Mouse (Mus musculus) forebrain, embryonic 16.5 days (tissue): ENCODE measurements at regions not wholly inside any gene's neighbourhood (a gene's known extent, or its start where the extent isn't known, plus 50 kb on each side); places are given as distances from the start of the nearest gene placed in this dataset.

ENCODE experiments used
- ATAC-seq: fragments of 200-750 bp; cut with Nextera tagmentation; 2 replicates; pipeline ENCODE4 v1.8.0; 2017; ENCODE audit warnings: mild to moderate bottlenecking, moderate library complexity
- H3K27ac ChIP-seq: fragments of 300-500 bp; sonication (generic); 2 replicates; pipeline ENCODE4 v1.5.1; 2014; ENCODE audit warnings: low read length, control low read depth
- H3K27me3 ChIP-seq: fragments of 300-500 bp; sonication (generic); replicated peaks from 2 replicates; pipeline ENCODE4 v1.6.1; 2014; ENCODE audit warnings: low read length; ENCODE audit not compliant: control insufficient read depth, insufficient read depth
- H3K36me3 ChIP-seq: fragments of 300-500 bp; sonication (generic); 2 replicates; pipeline ENCODE4 v1.6.1; 2014; ENCODE audit not compliant: control insufficient read depth, insufficient read depth
- H3K4me1 ChIP-seq: fragments of 300-500 bp; sonication (generic); replicated peaks from 2 replicates; pipeline ENCODE4 v1.6.1; 2014; ENCODE audit warnings: low read length; ENCODE audit not compliant: control insufficient read depth, insufficient read depth
- H3K4me2 ChIP-seq: fragments of 300-500 bp; sonication (generic); 2 replicates; pipeline ENCODE4 v1.6.1; 2014; ENCODE audit warnings: mild to moderate bottlenecking, low read length, control low read depth
- H3K4me3 ChIP-seq: fragments of 300-500 bp; sonication (generic); replicated peaks from 2 replicates; pipeline ENCODE4 v1.5.1; 2014; ENCODE audit warnings: mild to moderate bottlenecking, low read length, control low read depth
- H3K9ac ChIP-seq: fragments of 300-500 bp; sonication (generic); replicated peaks from 2 replicates; pipeline ENCODE4 v1.6.1; 2014; ENCODE audit warnings: low read depth, low read length, control low read depth
- H3K9me3 ChIP-seq: fragments of 300-500 bp; sonication (generic); 2 replicates; pipeline ENCODE4 v1.6.1; 2016; ENCODE audit warnings: low read length; ENCODE audit not compliant: control insufficient read depth
- WGBS: fragments of 180-500 bp; shearing (Covaris S2); extraction: QIAGEN DNeasy Blood & Tissue Kit; methylation state at CpG from one replicate; pipeline ENCODE4 v1.1.7; 2014; 5-methylcytosine and 5-hydroxymethylcytosine counted together

- H3K36me3 ChIP-seq = no peaks in the 10 kb centered on the region
- 88% methylated on average over 13 of the region's 15 CpGs for WGBS
- H3K9me3 ChIP-seq = no peaks in the 10 kb centered on the region; the same call in 1 of the 2 replicates
- no peaks in the 10 kb centered on the region for H3K4me1 ChIP-seq
- no peak overlapping the region for H3K27ac ChIP-seq
- H3K4me3 ChIP-seq = no peak overlapping the region
- H3K9ac ChIP-seq = no peak overlapping the region
- H3K27me3 ChIP-seq = no peaks in the 10 kb centered on the region
- no peak for ATAC-seq
- no peak overlapping the region for H3K4me2 ChIP-seq
These were observed 88.6 kb downstream of the Inhba start for GRCm38 (mm10) chr13:16100253-16100652.

- ATAC-seq = no peak
- 82% methylated on average over 2 of the region's 2 CpGs for WGBS
These were observed 103.2 kb downstream of the Inhba start for GRCm38 (mm10) chr13:16114837-16115236.

GRCm38 (mm10) chr13:16146686-16147085, 135.0 kb downstream of the Inhba start:
- H3K27ac ChIP-seq = no peak overlapping the region
- no peak overlapping the region for H3K4me2 ChIP-seq
- no peaks in the 10 kb centered on the region for H3K27me3 ChIP-seq
- H3K9ac ChIP-seq = no peak overlapping the region
- H3K36me3 ChIP-seq = no peaks in the 10 kb centered on the region
- no peak overlapping the region for H3K4me3 ChIP-seq
- ATAC-seq = no peak
- no peaks in the 10 kb centered on the region for H3K9me3 ChIP-seq
- no peaks in the 10 kb centered on the region for H3K4me1 ChIP-seq

More at GRCm38 (mm10) chr13:16114837-16115236, 103.2 kb downstream of the Inhba start:
- no peak overlapping the region for H3K27ac ChIP-seq
- no peak overlapping the region for H3K4me2 ChIP-seq
- no peak overlapping the region for H3K9ac ChIP-seq
- no peaks in the 10 kb centered on the region for H3K36me3 ChIP-seq
- H3K27me3 ChIP-seq = no peaks in the 10 kb centered on the region
- H3K4me1 ChIP-seq = no peaks in the 10 kb centered on the region
- H3K9me3 ChIP-seq = no peaks in the 10 kb centered on the region
- no peak overlapping the region for H3K4me3 ChIP-seq

GRCm38 (mm10) chr13:16154926-16155325, 143.3 kb downstream of the Inhba start:
- H3K9ac ChIP-seq = no peak overlapping the region
- H3K9me3 ChIP-seq = no peaks in the 10 kb centered on the region
- H3K27me3 ChIP-seq = no peaks in the 10 kb centered on the region
- no peak overlapping the region for H3K4me3 ChIP-seq
- H3K27ac ChIP-seq = no peak overlapping the region
- H3K36me3 ChIP-seq = no peaks in the 10 kb centered on the region
- 96% methylated on average over 1 of the region's 1 CpGs for WGBS
- H3K4me1 ChIP-seq = no peaks in the 10 kb centered on the region
- ATAC-seq = no peak
- no peak overlapping the region for H3K4me2 ChIP-seq

GRCm38 (mm10) chr13:16165204-16165894, 153.7 kb downstream of the Inhba start:
- Histone ChIP-seq H3K4me3 (no peak overlapping the region), H3K9me3 (no peaks in the 10 kb centered on the region), H3K27ac (no peak overlapping the region), H3K27me3 (no peaks in the 10 kb centered on the region), H3K9ac (no peak overlapping the region), H3K36me3 (no peaks in the 10 kb centered on the region), H3K4me2 (no peak overlapping the region), H3K4me1 (no peaks in the 10 kb centered on the region)
- WGBS = 78% methylated on average over 5 of the region's 5 CpGs
- ATAC-seq = no peak

- peak; percentile 86 for ATAC-seq
- H3K9ac ChIP-seq = no peak overlapping the region
- 38% methylated on average over 1 of the region's 1 CpGs for WGBS
- H3K27ac ChIP-seq = no peak overlapping the region
- H3K27me3 ChIP-seq = no peaks in the 10 kb centered on the region
- no peak overlapping the region for H3K4me3 ChIP-seq
- no peak overlapping the region for H3K4me2 ChIP-seq
- no peaks in the 10 kb centered on the region for H3K36me3 ChIP-seq
- H3K9me3 ChIP-seq = no peaks in the 10 kb centered on the region
- H3K4me1 ChIP-seq = no peaks in the 10 kb centered on the region
These were observed 185.0 kb downstream of the Inhba start for GRCm38 (mm10) chr13:16196692-16197091.

GRCm38 (mm10) chr13:16200046-16200445, 188.4 kb downstream of the Inhba start:
- H3K27me3 ChIP-seq = no peaks in the 10 kb centered on the region
- H3K9me3 ChIP-seq = no peaks in the 10 kb centered on the region
- H3K4me2 ChIP-seq = no peak overlapping the region
- H3K36me3 ChIP-seq = no peaks in the 10 kb centered on the region
- no peak overlapping the region for H3K9ac ChIP-seq
- H3K27ac ChIP-seq = no peak overlapping the region
- H3K4me1 ChIP-seq = no peaks in the 10 kb centered on the region
- no peak overlapping the region for H3K4me3 ChIP-seq
- ATAC-seq = no peak
- WGBS = 93% methylated on average over 1 of the region's 1 CpGs

GRCm38 (mm10) chr13:16203147-16203546, 191.5 kb downstream of the Inhba start:
- H3K9ac ChIP-seq = no peak overlapping the region
- H3K27ac ChIP-seq = no peak overlapping the region
- no peaks in the 10 kb centered on the region for H3K27me3 ChIP-seq
- no peak overlapping the region for H3K4me2 ChIP-seq
- 56% methylated on average over 3 of the region's 3 CpGs for WGBS
- H3K36me3 ChIP-seq = no peaks in the 10 kb centered on the region
- no peak for ATAC-seq
- no peak overlapping the region for H3K4me3 ChIP-seq
- H3K9me3 ChIP-seq = no peaks in the 10 kb centered on the region
- H3K4me1 ChIP-seq = no peaks in the 10 kb centered on the region

- 93% methylated on average over 5 of the region's 5 CpGs for WGBS
These were observed 192.4 kb downstream of the Inhba start for GRCm38 (mm10) chr13:16204097-16204496.

GRCm38 (mm10) chr13:16211482-16211881, 199.8 kb downstream of the Inhba start:
- Histone ChIP-seq H3K9ac (no peak overlapping the region), H3K4me3 (no peak overlapping the region), H3K27ac (no peak overlapping the region), H3K27me3 (no peaks in the 10 kb centered on the region), H3K4me1 (no peaks in the 10 kb centered on the region), H3K36me3 (no peaks in the 10 kb centered on the region), H3K9me3 (no peaks in the 10 kb centered on the region), H3K4me2 (no peak overlapping the region)
- WGBS = 67% methylated on average over 2 of the region's 2 CpGs
- no peak for ATAC-seq

More at GRCm38 (mm10) chr13:16204097-16204496, 192.4 kb downstream of the Inhba start:
- Histone ChIP-seq H3K27me3 (no peaks in the 10 kb centered on the region), H3K9ac (no peak overlapping the region), H3K4me2 (no peak overlapping the region), H3K4me1 (no peaks in the 10 kb centered on the region), H3K36me3 (no peaks in the 10 kb centered on the region), H3K9me3 (no peaks in the 10 kb centered on the region), H3K27ac (no peak overlapping the region), H3K4me3 (no peak overlapping the region)
- ATAC-seq = no peak
